Mouse (Mus musculus) embryonic facial prominence, embryonic 13.5 days (tissue): ENCODE data around the gene Gars. TPM values are rescaled to one million over a fixed set of nuclear protein-coding genes. Genes with fewer than 3 reads are reported as not detected.

ENCODE experiments used
- ATAC-seq: fragments of 200-750 bp; cut with Nextera tagmentation; 2 replicates; pipeline ENCODE4 v1.8.0; 2017; ENCODE audit warnings: low read depth; ENCODE audit not compliant: insufficient number of reproducible peaks, insufficient read depth, low FRiP score, low TSS enrichment
- H3K27ac ChIP-seq: fragments of 300-500 bp; sonication (generic); 2 replicates; pipeline ENCODE4 v1.5.1; 2015; ENCODE audit warnings: moderate library complexity, mild to moderate bottlenecking, inconsistent platforms
- H3K27me3 ChIP-seq: fragments of 300-500 bp; sonication (generic); 2 replicates; pipeline ENCODE4 v1.6.1; 2015; ENCODE audit warnings: mild to moderate bottlenecking, inconsistent platforms
- H3K36me3 ChIP-seq: fragments of 300-500 bp; sonication (generic); 2 replicates; pipeline ENCODE4 v1.6.1; 2015; ENCODE audit warnings: mild to moderate bottlenecking, inconsistent platforms
- H3K4me1 ChIP-seq: fragments of 300-500 bp; sonication (generic); 2 replicates; pipeline ENCODE4 v1.6.1; 2015; ENCODE audit warnings: inconsistent platforms
- H3K4me2 ChIP-seq: fragments of 300-500 bp; sonication (generic); 2 replicates; pipeline ENCODE4 v1.6.1; 2015; ENCODE audit warnings: moderate library complexity, mild to moderate bottlenecking, inconsistent platforms
- H3K4me3 ChIP-seq: fragments of 300-500 bp; sonication (generic); 2 replicates; pipeline ENCODE4 v1.5.1; 2015; ENCODE audit warnings: mild to moderate bottlenecking, inconsistent platforms
- H3K9ac ChIP-seq: fragments of 300-500 bp; sonication (generic); 2 replicates; pipeline ENCODE4 v1.6.1; 2015; ENCODE audit warnings: mild to moderate bottlenecking, inconsistent platforms
- H3K9me3 ChIP-seq: fragments of 300-500 bp; sonication (generic); 2 replicates; pipeline ENCODE4 v1.6.1; 2016; ENCODE audit warnings: inconsistent platforms
- WGBS: fragments of 180-500 bp; shearing (Covaris S2); methylation state at CpG from one replicate; pipeline ENCODE4 v1.1.7; 2015; ENCODE audit warnings: mixed read lengths; 5-methylcytosine and 5-hydroxymethylcytosine counted together
- polyA plus RNA-seq: library from polyadenylated mRNA; unstranded; fragments of >200 nt; fragmentation: Nextera tagmentation; extraction: Ambion mirVana; gene quantifications from 2 replicates; pipeline ENCODE4 v1.2.1, GENCODE M21; 2015

Gene Gars
- polyA plus RNA-seq, 1 experiment from 2014 or later: 129 TPM

DNA sequence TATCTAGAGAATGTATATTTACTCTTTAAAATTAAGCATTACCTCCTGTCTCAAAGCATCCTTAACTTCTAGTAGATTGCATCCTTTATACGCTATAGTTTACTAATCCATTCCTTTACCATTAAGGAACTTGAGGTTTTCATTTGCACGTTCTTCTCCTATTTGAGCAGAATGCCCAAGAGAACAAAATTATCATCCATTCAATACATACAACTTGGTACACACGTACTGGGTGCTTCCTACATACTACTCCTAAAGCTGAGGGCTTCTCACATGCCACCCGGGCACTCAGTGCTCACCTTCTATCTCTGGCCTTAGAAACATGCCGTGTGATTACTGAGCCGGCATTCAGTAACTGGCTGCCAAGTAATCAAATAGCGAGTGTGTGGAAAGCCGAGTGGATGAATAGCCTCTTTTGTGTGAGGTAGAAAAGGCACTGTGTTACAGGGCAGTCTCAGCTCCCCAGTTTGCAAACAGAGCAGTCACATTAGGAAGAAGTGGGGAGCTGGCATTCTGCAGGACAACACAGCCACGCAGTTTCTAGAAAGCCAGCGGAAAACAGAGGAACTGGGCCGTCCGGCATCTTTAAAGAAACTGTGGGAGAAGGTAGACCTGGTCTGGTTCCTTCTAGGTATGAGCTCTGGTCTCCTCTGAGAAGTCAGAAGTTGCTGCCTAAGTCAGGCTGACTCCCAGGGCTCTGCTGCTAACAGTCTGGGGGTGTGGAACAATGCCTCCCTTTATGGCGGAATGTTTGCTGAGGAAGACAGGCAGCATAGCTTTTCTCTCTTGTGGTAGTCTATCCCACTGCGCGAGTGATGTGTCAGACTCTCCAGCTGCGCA lies 28.2 kb upstream of the Gars start:
- WGBS: 19% methylated on average over 15 of the region's 16 CpGs
- peak; percentile 56; the same call in 1 of the 2 replicates for ATAC-seq
- H3K9me3 ChIP-seq: no peaks in the 10 kb centered on the region
- peak overlapping the region; percentile 18 for H3K4me3 ChIP-seq
- no peak overlapping the region for H3K9ac ChIP-seq
- H3K27ac ChIP-seq: peak overlapping the region; percentile 76; the same call in 1 of the 2 replicates
- no peaks in the 10 kb centered on the region for H3K36me3 ChIP-seq
- H3K27me3 ChIP-seq: peaks cover 10% of the 10 kb centered on the region; the same call in 1 of the 2 replicates
- H3K4me2 ChIP-seq: peak overlapping the region; percentile 46
- peaks cover 6% of the 10 kb centered on the region; the same call in 1 of the 2 replicates for H3K4me1 ChIP-seq

DNA sequence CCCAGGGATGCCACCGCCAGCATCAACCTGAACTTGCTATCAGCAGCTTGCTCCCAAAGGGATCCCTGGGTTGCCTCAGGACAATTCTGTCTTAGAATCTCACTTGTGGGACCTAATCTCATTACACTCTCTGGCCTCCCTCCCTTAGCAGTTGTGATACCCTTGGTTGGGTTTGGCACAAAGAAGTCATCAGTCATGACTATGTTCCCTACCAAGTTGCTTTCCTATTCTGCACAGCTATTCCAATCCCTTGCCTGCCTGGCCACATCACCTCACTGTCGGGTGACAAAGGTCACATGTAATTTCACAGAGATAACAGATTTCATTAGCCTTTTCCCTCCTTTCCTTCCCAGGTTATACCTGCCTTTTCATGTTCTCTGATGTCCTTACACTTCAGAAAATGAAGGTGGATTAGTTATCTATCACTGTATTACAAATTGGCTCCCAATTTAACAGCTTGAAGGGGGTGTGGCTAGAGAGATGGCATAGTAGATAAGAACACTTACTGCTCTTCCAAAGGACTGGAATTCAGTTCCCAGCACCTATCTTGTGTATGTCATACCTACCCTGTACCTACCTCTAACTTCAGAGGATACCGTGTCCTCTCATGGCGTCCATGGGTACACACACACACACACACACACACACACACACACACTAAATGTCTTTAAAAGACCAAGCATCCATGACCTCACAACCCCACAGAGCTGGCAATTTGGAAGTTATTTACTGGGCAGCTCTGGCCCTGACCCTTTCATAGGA lies 27.3 kb upstream of the Gars start:
- Histone ChIP-seq H3K27ac (peak overlapping the region; percentile 28; the same call in 1 of the 2 replicates), H3K9ac (no peak overlapping the region), H3K4me3 (no peak overlapping the region), H3K36me3 (no peaks in the 10 kb centered on the region), H3K27me3 (peaks cover 10% of the 10 kb centered on the region; the same call in 1 of the 2 replicates), H3K4me1 (peaks cover 6% of the 10 kb centered on the region; the same call in 1 of the 2 replicates), H3K4me2 (peak overlapping the region; percentile 46; the same call in 1 of the 2 replicates), H3K9me3 (no peaks in the 10 kb centered on the region)
- ATAC-seq: no peak
- WGBS: 59% methylated on average over 4 of the region's 4 CpGs

DNA sequence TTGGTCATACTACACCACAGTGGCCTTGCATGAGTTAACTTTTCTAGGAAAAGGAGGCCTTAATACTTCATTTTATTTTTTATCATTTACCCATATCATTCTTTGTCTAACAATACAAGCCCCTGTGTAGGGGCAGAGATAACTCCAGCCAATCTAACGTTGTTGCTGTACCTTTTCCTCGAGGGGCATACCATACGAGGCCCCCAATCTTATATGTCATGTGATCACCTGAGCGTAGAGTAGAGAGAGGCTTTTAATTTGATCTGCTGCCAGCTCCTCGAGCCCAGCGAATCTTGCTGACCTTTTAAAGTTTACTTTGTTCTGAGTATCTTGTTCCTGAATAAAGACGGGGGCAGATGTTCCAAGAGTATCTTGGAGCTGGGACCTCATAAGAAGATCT lies 25.3 kb upstream of the Gars start:
- H3K9ac ChIP-seq: no peak overlapping the region
- H3K4me2 ChIP-seq: no peak overlapping the region
- ATAC-seq: no peak
- H3K4me3 ChIP-seq: no peak overlapping the region
- WGBS: 70% methylated on average over 7 of the region's 7 CpGs
- H3K9me3 ChIP-seq: no peaks in the 10 kb centered on the region
- H3K36me3 ChIP-seq: no peaks in the 10 kb centered on the region
- peaks cover 19% of the 10 kb centered on the region for H3K4me1 ChIP-seq
- no peak overlapping the region for H3K27ac ChIP-seq
- peaks cover 10% of the 10 kb centered on the region; the same call in 1 of the 2 replicates for H3K27me3 ChIP-seq

DNA sequence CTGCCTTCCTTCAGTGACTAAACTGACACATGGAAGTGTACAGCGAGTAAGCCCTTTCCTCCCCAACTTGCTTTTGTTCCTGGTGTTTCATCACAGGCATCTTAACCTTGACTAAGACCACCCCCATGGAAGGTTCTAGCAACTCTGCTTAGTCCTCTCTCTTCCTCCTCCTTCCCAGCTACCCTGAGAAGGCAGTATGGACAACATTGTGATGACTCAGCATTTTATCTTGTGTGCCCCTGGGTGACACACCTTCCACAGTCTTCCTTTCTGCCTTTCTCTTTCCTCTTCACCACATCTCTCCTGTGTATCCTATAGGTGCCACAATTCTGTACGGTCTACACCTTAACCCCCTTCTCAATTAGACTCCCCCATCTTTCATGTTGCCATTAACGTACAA lies 23.6 kb upstream of the Gars start:
- no peak overlapping the region for H3K4me3 ChIP-seq
- no peaks in the 10 kb centered on the region for H3K9me3 ChIP-seq
- peaks cover 25% of the 10 kb centered on the region for H3K4me1 ChIP-seq
- no peak overlapping the region for H3K9ac ChIP-seq
- 91% methylated on average over 3 of the region's 3 CpGs for WGBS
- no peak for ATAC-seq
- peaks cover 5% of the 10 kb centered on the region; the same call in 1 of the 2 replicates for H3K27me3 ChIP-seq
- no peaks in the 10 kb centered on the region for H3K36me3 ChIP-seq
- no peak overlapping the region for H3K27ac ChIP-seq
- H3K4me2 ChIP-seq: no peak overlapping the region

DNA sequence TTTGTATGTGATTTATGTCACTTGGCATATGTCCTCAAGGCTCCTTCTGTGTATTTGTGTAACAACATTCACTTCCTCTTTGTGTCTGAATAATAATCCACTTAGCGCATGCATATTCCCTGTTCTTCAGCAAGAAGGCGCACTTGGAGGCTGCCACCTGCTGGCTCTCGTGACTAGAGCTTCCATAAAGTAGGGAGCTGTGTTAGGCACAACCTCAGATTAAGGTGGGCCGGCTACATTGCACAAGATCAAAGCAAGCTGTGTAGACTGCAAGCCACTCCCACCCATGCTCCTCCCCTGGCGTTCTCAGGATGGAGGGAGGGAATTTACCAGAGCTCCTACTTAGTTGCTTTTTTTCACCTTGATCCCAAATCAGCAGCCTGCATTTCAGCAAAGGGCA lies 21.6 kb upstream of the Gars start:
- Histone ChIP-seq H3K4me1 (peaks cover 19% of the 10 kb centered on the region), H3K4me3 (no peak overlapping the region)

DNA sequence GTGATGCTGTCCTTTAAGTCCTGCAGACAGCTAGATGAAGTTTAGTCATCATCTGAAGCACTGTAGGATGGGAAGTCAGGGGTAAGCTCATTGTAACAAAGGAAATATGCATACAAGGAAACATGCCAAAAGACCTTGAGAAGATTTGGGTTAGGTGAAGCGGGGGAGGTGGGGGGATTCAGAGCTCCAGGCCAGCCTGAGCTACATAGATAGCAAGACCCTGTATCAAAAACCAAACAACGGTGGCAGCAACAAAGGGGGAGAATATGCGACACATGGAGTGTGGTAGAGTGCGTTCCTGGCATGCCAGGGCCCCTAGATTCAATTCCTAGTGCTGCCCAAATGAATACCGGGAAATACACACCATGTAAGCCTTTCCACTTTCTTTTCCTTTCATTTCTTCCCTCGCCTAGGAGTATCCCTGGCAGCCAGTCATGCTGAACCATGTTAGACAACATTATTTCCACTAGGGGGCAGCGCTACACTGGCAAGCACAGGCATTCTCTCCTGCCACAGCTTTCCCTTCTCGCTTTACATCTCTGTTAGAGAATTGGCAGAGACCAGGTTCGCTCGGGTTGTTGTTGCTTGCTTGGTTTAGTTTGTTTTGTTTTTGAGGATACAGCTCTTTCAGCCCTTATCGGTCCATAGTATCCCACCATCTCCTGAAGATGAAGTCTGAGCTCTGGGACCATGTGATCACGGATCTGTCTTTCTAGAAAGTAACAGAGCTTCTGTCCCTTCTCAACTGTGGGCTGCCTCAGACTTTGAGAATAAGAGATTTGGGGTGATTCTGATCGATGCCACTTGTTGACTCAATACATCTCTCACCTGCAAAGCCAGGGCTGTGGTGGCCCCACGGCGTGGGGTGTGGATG lies 20.9 kb upstream of the Gars start:
- no peak overlapping the region for H3K9ac ChIP-seq
- ATAC-seq: 0 out of 2 replicates have a peak, but pooled peaks have one; percentile 35
- WGBS: 27% methylated on average over 15 of the region's 15 CpGs
- H3K27me3 ChIP-seq: peaks cover 2% of the 10 kb centered on the region; the same call in 1 of the 2 replicates
- H3K9me3 ChIP-seq: no peaks in the 10 kb centered on the region
- no peak overlapping the region for H3K27ac ChIP-seq
- peaks cover 19% of the 10 kb centered on the region for H3K4me1 ChIP-seq
- no peaks in the 10 kb centered on the region for H3K36me3 ChIP-seq
- peak overlapping the region; percentile 37; the same call in 1 of the 2 replicates for H3K4me2 ChIP-seq
- no peak overlapping the region for H3K4me3 ChIP-seq

More for the DNA sequence above, 21.6 kb upstream of the Gars start:
- Histone ChIP-seq H3K9ac (no peak overlapping the region), H3K9me3 (no peaks in the 10 kb centered on the region), H3K27me3 (peaks cover 2% of the 10 kb centered on the region; the same call in 1 of the 2 replicates), H3K4me2 (no peak overlapping the region), H3K36me3 (no peaks in the 10 kb centered on the region), H3K27ac (no peak overlapping the region)
- ATAC-seq: no peak
- WGBS: 15% methylated on average over 5 of the region's 5 CpGs

DNA sequence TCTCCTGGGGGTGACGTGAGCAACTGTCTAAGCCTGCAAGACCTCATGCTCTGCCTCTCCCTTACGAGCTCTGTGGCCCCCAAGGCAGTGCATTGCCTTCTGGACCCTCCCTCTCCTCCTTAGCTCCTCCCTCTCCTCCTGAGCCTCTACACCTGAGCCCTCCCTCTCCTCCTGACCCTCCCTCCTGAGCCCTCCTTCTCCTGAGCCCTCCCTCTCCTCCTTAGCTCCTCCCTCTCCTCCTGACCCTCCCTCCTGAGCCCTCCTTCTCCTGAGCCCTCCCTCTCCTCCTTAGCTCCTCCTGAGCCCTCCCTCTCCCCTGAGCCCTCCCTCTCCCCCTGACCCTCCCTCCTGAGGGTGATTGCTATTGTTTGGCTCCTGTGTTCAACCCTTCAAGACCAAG lies 19.4 kb upstream of the Gars start:
- no peak for ATAC-seq
- 50% methylated on average over 2 of the region's 2 CpGs for WGBS
- no peaks in the 10 kb centered on the region for H3K9me3 ChIP-seq
- peaks cover 19% of the 10 kb centered on the region for H3K4me1 ChIP-seq
- no peak overlapping the region for H3K4me2 ChIP-seq
- no peak overlapping the region for H3K4me3 ChIP-seq
- H3K36me3 ChIP-seq: no peaks in the 10 kb centered on the region
- H3K27ac ChIP-seq: no peak overlapping the region
- H3K27me3 ChIP-seq: peaks cover 2% of the 10 kb centered on the region; the same call in 1 of the 2 replicates
- no peak overlapping the region for H3K9ac ChIP-seq

DNA sequence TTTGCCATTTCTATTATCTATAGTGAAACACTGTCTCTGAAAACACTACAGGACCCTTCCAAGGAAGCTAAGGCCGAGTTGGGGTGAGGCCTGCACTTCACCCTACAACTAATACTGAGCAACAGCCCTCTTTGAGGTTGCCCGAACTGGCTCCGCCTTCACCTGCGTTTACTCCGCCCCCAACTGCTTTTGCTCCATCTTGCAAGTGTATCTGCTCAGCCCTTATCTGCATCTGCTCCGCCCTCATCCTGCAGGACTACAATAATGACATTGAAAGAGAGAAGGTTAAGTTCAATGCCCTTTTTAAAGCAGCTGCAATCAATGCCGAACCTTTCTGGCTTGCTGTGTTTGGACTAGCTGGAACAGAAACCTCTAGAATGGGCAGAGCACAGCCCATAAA lies 16.0 kb upstream of the Gars start:
- H3K9ac ChIP-seq: no peak overlapping the region
- no peak overlapping the region for H3K4me2 ChIP-seq
- peaks cover 2% of the 10 kb centered on the region; the same call in 1 of the 2 replicates for H3K27me3 ChIP-seq
- WGBS: 86% methylated on average over 7 of the region's 7 CpGs
- no peaks in the 10 kb centered on the region for H3K9me3 ChIP-seq
- ATAC-seq: no peak
- H3K4me3 ChIP-seq: no peak overlapping the region
- H3K36me3 ChIP-seq: no peaks in the 10 kb centered on the region
- H3K4me1 ChIP-seq: peaks cover 11% of the 10 kb centered on the region
- no peak overlapping the region for H3K27ac ChIP-seq

DNA sequence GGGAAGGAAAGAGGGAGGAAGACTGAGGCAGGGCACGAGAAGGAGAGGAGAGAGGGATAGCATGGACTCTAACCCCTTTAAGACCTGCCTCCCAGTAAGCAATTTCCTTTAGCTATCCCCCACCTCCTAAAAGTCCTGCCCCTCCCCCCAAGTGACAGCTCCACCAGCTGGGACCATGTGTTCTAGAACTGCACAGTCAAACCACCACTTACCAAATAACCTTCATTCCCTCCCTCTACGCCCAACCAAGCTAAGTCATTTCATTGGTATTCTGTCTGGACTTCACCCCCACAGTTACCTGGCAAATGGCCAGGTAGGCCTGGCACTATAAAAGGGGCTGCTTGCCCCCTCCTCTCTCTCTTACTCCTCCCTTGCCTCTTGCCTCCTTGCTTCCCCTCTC lies 10.2 kb upstream of the Gars start:
- Histone ChIP-seq H3K9ac (no peak overlapping the region), H3K4me1 (no peaks in the 10 kb centered on the region), H3K4me3 (no peak overlapping the region), H3K9me3 (no peaks in the 10 kb centered on the region), H3K27me3 (no peaks in the 10 kb centered on the region), H3K4me2 (no peak overlapping the region), H3K27ac (no peak overlapping the region), H3K36me3 (no peaks in the 10 kb centered on the region)
- 68% methylated on average over 2 of the region's 2 CpGs for WGBS
- no peak for ATAC-seq

DNA sequence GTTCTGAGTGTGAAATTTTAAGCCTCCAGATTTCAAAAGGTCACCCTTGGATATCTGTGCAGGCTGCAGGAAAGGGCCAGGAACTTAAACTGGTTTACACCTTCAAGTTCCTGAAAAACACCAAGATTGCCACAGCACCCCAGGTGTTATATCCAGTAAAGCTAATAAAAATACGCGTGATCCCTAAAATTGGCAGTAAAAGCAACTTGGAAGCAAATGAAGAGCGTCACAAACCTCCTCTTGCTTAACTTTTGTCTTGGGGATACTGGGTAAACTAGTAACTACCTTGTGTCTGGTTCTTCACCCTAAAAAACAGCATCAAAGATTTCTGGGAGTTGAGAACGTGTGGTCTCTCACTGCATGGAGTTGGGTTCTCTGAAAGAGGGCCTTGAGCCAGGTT lies 1.1 kb upstream of the Gars start:
- no peak overlapping the region for H3K9ac ChIP-seq
- ATAC-seq: no peak
- no peaks in the 10 kb centered on the region for H3K36me3 ChIP-seq
- 91% methylated on average over 4 of the region's 4 CpGs for WGBS
- H3K27ac ChIP-seq: no peak overlapping the region
- no peaks in the 10 kb centered on the region for H3K9me3 ChIP-seq
- H3K4me2 ChIP-seq: no peak overlapping the region
- peaks cover 11% of the 10 kb centered on the region for H3K4me1 ChIP-seq
- 0 out of 2 replicates have a peak, but pooled peaks cover 4% of the 10 kb centered on the region for H3K27me3 ChIP-seq
- H3K4me3 ChIP-seq: 0 out of 2 replicates have a peak overlapping the region, but pooled peaks have one; percentile 90
